Comparison of ENCODE assay signal across 1 mouse cellular context in the genomic region with DNA sequence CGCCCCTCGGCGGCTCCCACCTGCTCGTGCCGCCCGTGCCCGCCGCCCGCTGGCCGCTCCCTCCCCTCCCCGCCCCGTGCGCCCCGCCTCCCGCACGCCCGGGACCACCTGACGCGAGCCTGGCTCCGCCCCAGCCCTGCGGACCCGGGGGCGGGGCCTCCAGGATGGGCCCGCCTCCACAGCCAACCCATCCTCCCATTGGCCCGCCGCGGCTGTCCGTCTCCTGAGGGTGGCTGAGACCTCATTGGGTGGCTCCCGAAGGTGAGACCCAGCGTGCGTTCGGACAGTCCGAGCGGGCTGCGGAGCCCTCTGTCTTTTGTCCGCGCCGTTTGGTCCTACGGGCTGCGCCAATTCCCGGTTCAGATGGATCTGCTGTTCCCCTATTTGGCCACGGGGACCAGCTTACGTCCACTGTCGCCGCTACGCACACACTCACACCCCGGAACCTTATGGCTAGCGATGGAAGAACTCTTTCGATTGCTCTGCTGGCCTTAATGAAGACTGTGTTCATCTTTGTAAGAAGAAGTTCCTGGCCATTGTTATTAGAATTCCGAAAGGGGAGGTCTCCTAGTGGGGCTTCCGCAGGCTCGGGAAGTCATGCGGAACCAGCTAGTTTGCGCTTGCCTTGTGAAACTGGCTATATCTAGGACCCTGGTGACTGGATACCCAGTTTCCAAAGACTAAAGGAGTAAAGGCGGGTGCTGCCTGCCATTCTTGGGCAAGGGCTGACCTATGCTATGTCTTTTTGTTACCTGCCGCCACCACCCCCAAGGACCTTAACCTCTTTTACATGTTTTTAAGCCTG.
A peak's percentile ranks its signal among the peaks of the same experiment; 100 is the strongest.
TF ChIP-seq lines count a peak whose summit lies in the region.

Gene Map3k9 (minus strand): TSS at position 71 of the 805 bp plus-strand sequence.

TF ChIP-seq in CH12.LX, 34 proteins besides CTCF, POLR2A, EP300 and RAD21 (continued from another document):
- TF ChIP-seq JUN (IDR thresholded peaks at IDR 0.05; ENCODE audit: insufficient read depth, low read depth, low read length) (no peak), TBP (conservative IDR thresholded peaks at IDR 0.05; ENCODE audit: low read depth, low read length) (no peak), SMC3 (IDR thresholded peaks at IDR 0.05; ENCODE audit: low read depth, low read length) (no peak), POLR2AphosphoS2 (IDR thresholded peaks at IDR 0.05; ENCODE audit: low read depth, low read length) (no peak), TCF12 (IDR thresholded peaks at IDR 0.05; ENCODE audit: low read depth, low read length) (peak; percentile 68; the same call in 1 of the 2 replicates), MXI1 (IDR thresholded peaks at IDR 0.05; ENCODE audit: low read depth, low read length) (no peak), ZKSCAN1 (IDR thresholded peaks at IDR 0.05; ENCODE audit: borderline replicate concordance, low read depth, low read length) (no peak), E2F4 (IDR thresholded peaks at IDR 0.05; ENCODE audit: insufficient replicate concordance, low read depth, low read length) (no peak), ZC3H11A (IDR thresholded peaks at IDR 0.05; ENCODE audit: low read depth, low read length) (no peak), MYC (IDR thresholded peaks at IDR 0.05; ENCODE audit: low read depth, low read length) (no peak), ZNF384 (IDR thresholded peaks at IDR 0.05; ENCODE audit: low read depth, low read length) (no peak)
